Mouse (Mus musculus): ENCODE results near the gene Prr36. TPM values are rescaled to one million over a fixed set of nuclear protein-coding genes. Genes with fewer than 3 reads are reported as not detected.

The Prr36 gene
- 30.6 and 34.6 TPM in 2 replicates for polyA plus RNA-seq (2014; fragmentation: Nextera tagmentation; extraction: Ambion mirVana)

DNA sequence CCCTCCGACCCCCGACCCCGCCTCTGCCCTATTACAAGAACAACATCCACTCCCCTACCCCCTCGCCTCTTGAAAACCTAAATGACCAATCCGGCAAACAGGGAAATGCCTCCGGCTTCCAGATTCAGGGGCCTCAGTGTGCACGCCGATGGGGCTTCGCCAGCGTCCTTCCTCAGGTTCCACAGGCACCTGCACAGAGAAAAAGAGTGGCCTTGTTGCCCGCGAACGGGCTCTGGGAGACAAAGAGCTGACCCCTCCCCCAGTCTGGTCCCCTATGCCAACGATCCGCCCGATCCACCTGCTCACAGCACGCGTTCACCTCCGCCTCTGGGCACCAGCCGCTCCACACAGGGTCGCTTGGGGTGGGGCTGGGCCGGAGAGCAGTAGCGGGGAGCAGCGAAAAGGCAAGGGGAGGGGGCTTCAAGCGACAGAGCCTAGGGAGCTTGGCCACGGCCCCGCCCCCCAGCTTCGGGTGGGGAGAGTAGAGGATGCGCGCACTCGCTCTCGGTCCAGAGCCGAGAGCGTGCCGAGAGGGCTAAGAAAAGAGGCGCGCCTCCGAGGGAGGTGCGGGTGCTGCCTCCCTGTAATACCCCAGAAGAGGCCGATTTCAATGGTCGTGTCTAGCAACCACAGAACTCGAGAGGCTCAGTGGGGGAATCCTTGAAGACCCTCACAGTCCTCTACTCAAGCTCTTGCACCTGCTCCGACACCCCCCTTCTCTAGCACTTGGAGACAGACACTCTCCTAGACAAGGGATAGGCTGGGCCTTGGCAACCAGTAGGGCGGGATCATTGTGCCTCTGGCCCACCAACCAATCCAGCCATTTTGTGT, at the start of gene Prr36:
Prr36 (minus strand) TSS at position 669 of the 831 bp plus-strand sequence.
- H3K27me3 ChIP-seq (ENCODE audit: control insufficient read depth, insufficient read depth, low read length): peaks cover 15% of the 10 kb centered on the region
- DNase-seq (ENCODE audit: low spot score) (peak; percentile 83), ATAC-seq (ENCODE audit: insufficient read depth, low FRiP score, low TSS enrichment) (peak; percentile 89)
- no peaks in the 10 kb centered on the region for H3K36me3 ChIP-seq (ENCODE audit: control insufficient read depth, insufficient read depth, low read length)
- H3K27ac ChIP-seq (ENCODE audit: low read depth, low read length): peak within 1 kb of the TSS; percentile 58
- peak within 1 kb of the TSS; percentile 66 for H3K4me3 ChIP-seq (ENCODE audit: low read depth, low read length)
- H3K4me1 ChIP-seq (ENCODE audit: control insufficient read depth, insufficient read depth, low read length): peaks cover 21% of the 10 kb centered on the region
- H3K4me2 ChIP-seq (ENCODE audit: low read depth): peak within 1 kb of the TSS; percentile 64
- H3K9ac ChIP-seq (ENCODE audit: low read length): peak within 1 kb of the TSS; percentile 90
- WGBS: 1% methylated on average over 39 of the region's 44 CpGs
- no peaks in the 10 kb centered on the region for H3K9me3 ChIP-seq (ENCODE audit: control insufficient read depth, low read length)

DNA sequence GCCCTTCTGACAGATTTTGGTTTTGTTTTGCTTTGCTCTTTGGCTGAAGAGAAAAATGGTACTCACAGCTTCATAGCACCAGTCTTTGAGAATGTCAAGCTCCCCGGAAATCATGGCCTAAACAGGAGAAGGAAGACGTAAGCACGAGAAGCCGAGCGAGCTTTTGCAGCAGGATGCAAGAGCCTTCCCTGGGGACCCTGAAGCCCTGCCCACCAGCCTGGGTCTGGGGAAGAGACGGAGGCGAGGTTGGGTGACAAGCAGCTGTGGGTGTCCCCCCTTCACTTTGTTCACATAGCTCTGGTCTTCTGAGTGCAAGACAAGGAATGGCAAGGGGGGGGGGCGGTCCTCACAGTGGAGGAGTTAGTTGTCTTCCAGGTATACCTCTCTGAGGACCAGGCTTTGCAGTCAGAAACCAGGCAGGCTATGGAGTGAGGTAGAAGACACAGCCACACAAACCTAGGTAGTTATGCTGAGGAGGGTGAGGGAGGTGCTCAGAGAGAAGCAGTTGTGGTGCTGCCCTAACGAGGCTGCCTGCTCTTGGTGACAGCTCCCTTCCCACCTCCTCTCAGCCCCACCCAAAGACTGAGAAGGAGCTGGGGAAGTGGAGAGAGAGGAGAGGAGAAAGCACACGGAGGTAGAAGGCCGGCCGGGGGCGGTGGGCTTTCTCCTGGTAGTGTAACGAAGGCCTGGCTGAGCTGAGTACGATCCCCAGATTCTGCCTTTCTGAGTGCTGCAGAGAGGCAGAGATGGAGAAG, 48.1 kb upstream of the Prr36 start:
- no peaks in the 10 kb centered on the region for H3K4me1 ChIP-seq (ENCODE audit: control insufficient read depth, insufficient read depth, low read length)
- no peak overlapping the region for H3K9ac ChIP-seq (ENCODE audit: low read length)
- H3K27me3 ChIP-seq (ENCODE audit: control insufficient read depth, insufficient read depth, low read length): no peaks in the 10 kb centered on the region
- no peaks in the 10 kb centered on the region for H3K9me3 ChIP-seq (ENCODE audit: control insufficient read depth, low read length)
- ATAC-seq (ENCODE audit: insufficient read depth, low FRiP score, low TSS enrichment) (no peak), DNase-seq (ENCODE audit: low spot score) (no peak)
- H3K27ac ChIP-seq (ENCODE audit: low read depth, low read length): no peak overlapping the region
- no peak overlapping the region for H3K4me3 ChIP-seq (ENCODE audit: low read depth, low read length)
- WGBS: 90% methylated on average over 15 of the region's 15 CpGs
- peaks cover 20% of the 10 kb centered on the region for H3K36me3 ChIP-seq (ENCODE audit: control insufficient read depth, insufficient read depth, low read length)
- H3K4me2 ChIP-seq (ENCODE audit: low read depth): no peak overlapping the region

DNA sequence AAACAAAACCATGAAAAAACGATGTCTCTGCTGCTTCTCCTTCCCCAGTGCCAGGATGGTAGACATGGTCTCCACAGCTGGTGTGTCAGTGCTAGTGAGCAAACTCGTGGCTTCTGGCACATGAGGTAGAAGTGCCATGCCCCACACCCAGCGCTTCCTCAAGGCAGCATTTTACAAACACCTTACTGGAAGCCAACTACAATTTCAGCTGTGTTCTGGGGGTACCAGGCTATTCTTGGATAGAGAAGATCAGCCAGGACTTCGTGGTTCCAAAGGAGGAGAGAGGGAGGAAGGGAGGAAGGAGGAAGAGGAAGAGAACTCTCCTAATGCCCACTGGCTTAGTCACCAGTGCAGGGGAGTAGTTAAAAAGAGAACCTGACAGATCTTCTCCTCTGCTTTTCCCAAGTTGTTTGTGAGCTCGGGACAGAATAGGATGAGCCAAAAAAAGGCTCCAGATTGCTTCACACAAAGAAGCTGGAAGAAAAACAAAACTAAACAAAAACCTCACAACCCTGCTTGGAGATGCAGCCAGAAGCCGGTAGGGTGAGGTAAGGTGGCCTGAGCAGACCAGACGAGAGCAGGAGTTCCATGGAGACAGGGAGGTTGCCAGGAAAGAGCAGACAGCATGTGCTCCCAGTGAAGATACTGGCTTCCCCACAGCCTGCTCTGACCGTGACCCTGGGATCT, 46.0 kb upstream of the Prr36 start:
- H3K4me3 ChIP-seq (ENCODE audit: low read depth, low read length): no peak overlapping the region
- no peaks in the 10 kb centered on the region for H3K27me3 ChIP-seq (ENCODE audit: control insufficient read depth, insufficient read depth, low read length)
- no peaks in the 10 kb centered on the region for H3K9me3 ChIP-seq (ENCODE audit: control insufficient read depth, low read length)
- peaks cover 17% of the 10 kb centered on the region for H3K36me3 ChIP-seq (ENCODE audit: control insufficient read depth, insufficient read depth, low read length)
- ATAC-seq (ENCODE audit: insufficient read depth, low FRiP score, low TSS enrichment): no peak
- no peak for DNase-seq (ENCODE audit: low spot score)
- no peak overlapping the region for H3K9ac ChIP-seq (ENCODE audit: low read length)
- 94% methylated on average over 8 of the region's 8 CpGs for WGBS
- peaks cover 6% of the 10 kb centered on the region for H3K4me1 ChIP-seq (ENCODE audit: control insufficient read depth, insufficient read depth, low read length)
- no peak overlapping the region for H3K27ac ChIP-seq (ENCODE audit: low read depth, low read length)
- no peak overlapping the region for H3K4me2 ChIP-seq (ENCODE audit: low read depth)

DNA sequence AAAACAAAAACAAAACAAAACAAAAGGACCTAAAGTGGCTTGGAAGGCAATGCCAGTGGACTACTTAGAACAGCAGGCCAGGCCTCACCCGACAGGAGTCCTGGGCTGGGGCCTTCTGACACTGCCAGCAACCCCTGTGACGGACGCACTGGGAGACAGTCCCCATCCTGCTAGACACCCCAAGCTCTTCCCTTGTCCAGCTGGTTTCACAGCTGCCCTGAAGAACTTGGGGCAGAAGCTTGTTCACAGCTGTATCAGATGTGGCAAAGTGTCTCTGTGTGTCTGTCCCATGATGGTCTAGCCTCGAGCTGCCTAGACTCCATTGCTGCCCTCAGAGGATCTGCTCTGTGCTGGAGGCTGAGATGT, 42.5 kb upstream of the Prr36 start:
- H3K4me1 ChIP-seq (ENCODE audit: control insufficient read depth, insufficient read depth, low read length): peaks cover 16% of the 10 kb centered on the region
- no peak for DNase-seq (ENCODE audit: low spot score)
- no peaks in the 10 kb centered on the region for H3K27me3 ChIP-seq (ENCODE audit: control insufficient read depth, insufficient read depth, low read length)
- peak overlapping the region; percentile 97 for H3K9ac ChIP-seq (ENCODE audit: low read length)
- whole genome bisulfite sequencing: 87% methylated on average over 4 of the region's 4 CpGs
- no peak overlapping the region for H3K27ac ChIP-seq (ENCODE audit: low read depth, low read length)
- H3K9me3 ChIP-seq (ENCODE audit: control insufficient read depth, low read length): no peaks in the 10 kb centered on the region
- ATAC-seq (ENCODE audit: insufficient read depth, low FRiP score, low TSS enrichment): no peak
- H3K4me2 ChIP-seq (ENCODE audit: low read depth): no peak overlapping the region
- H3K36me3 ChIP-seq (ENCODE audit: control insufficient read depth, insufficient read depth, low read length): peaks cover 5% of the 10 kb centered on the region
- H3K4me3 ChIP-seq (ENCODE audit: low read depth, low read length): no peak overlapping the region

DNA sequence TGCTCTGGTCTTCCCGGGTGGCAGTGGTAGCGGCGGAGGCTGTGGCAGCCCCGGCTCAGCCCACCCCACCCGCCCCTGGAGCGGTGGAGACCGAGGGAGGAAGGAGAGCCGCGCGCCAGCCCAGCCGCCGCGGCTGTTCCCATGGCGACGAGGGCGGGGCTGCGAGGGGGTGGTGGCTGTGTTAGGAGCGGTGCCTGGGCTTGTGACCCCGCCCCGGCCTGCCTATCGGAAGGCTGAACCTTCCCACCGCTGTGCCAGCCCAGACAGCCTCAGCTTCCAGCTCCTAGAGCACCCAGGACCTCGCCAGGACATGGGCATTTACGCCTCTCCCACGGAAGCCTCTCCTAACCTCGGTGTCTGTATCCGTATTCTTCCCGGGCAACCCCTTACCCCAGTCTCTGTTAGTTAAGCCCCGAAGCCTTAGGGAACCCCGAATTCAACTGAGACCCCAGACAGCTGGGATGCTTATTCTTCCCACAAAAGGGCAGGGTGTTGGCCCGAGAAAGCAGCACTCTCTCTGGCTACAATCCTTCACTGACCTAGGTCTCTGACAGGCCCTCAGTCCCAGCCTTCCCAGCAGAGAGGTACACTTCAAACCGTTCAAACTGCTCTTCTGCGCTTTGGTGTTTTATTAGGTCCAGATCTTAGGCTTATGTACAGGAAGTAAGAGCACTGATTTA, 42.0 kb upstream of the Prr36 start, which contains the start of gene Ctxn1:
Ctxn1 (minus strand) TSS at position 150 of the 680 bp plus-strand sequence.
- H3K9ac ChIP-seq (ENCODE audit: low read length): peak within 1 kb of the TSS; percentile 97
- DNase-seq (ENCODE audit: low spot score) (peak; percentile 97), ATAC-seq (ENCODE audit: insufficient read depth, low FRiP score, low TSS enrichment) (peak; percentile 89)
- H3K4me2 ChIP-seq (ENCODE audit: low read depth): peak within 1 kb of the TSS; percentile 72
- peak within 1 kb of the TSS; percentile 93 for H3K27ac ChIP-seq (ENCODE audit: low read depth, low read length)
- no peaks in the 10 kb centered on the region for H3K9me3 ChIP-seq (ENCODE audit: control insufficient read depth, low read length)
- peaks cover 16% of the 10 kb centered on the region for H3K4me1 ChIP-seq (ENCODE audit: control insufficient read depth, insufficient read depth, low read length)
- peaks cover 5% of the 10 kb centered on the region for H3K36me3 ChIP-seq (ENCODE audit: control insufficient read depth, insufficient read depth, low read length)
- WGBS: 7% methylated on average over 33 of the region's 33 CpGs
- H3K4me3 ChIP-seq (ENCODE audit: low read depth, low read length): peak within 1 kb of the TSS; percentile 91
- H3K27me3 ChIP-seq (ENCODE audit: control insufficient read depth, insufficient read depth, low read length): no peaks in the 10 kb centered on the region

DNA sequence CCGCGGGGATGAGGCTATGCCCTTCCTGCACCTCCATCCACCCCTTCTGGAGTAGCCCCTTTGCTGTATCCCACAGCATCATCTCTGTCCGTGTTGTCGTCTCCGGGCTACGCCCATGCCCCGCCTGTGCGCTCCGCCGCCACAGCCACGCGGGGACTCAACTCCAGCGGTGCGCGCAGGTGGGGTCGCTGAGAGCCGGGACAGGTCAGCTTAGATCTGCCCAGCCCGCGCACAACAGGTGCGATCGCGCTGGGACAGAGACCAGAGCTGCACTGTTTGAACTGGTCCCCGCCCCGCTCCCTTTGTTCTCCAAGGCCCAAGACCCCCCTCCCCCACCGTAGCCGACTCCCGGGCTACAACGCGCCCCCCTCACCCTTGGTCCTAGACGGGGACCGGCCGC, 41.4 kb upstream of the Prr36 start:
- H3K9ac ChIP-seq (ENCODE audit: low read length): peak overlapping the region; percentile 97

DNA sequence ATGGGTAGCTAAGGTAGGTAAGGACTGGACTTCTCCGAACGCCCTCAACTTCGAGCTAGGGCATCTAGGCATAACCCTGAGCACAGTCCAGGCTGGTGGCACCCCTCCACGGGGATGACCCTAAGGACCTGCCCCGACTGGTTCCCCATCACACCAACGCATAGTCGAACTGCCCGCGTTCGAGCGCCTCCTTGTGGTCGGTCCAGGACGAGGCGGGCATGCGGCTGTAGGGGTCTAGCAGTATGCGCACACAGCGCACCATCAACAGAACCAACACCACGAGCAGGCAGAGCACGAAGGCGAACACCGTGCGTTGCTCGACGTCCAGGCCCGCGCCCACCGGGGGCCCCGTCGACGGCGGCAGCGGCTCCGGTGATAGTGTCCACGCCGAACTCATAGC, 41.0 kb upstream of the Prr36 start:
- Histone ChIP-seq H3K4me2 (ENCODE audit: low read depth) (peak overlapping the region; percentile 72), H3K27ac (ENCODE audit: low read depth, low read length) (peak overlapping the region; percentile 93), H3K27me3 (ENCODE audit: control insufficient read depth, insufficient read depth, low read length) (no peaks in the 10 kb centered on the region), H3K36me3 (ENCODE audit: control insufficient read depth, insufficient read depth, low read length) (peaks cover 5% of the 10 kb centered on the region), H3K4me3 (ENCODE audit: low read depth, low read length) (peak overlapping the region; percentile 91), H3K9me3 (ENCODE audit: control insufficient read depth, low read length) (no peaks in the 10 kb centered on the region), H3K4me1 (ENCODE audit: control insufficient read depth, insufficient read depth, low read length) (peaks cover 22% of the 10 kb centered on the region), H3K9ac (ENCODE audit: low read length) (peak overlapping the region; percentile 97)
- ATAC-seq (ENCODE audit: insufficient read depth, low FRiP score, low TSS enrichment): peak; percentile 79
- DNase-seq (ENCODE audit: low spot score): peak; percentile 89
- WGBS: 2% methylated on average over 35 of the region's 35 CpGs

More for the DNA sequence above, 41.4 kb upstream of the Prr36 start:
- Histone ChIP-seq H3K9me3 (ENCODE audit: control insufficient read depth, low read length) (no peaks in the 10 kb centered on the region), H3K4me3 (ENCODE audit: low read depth, low read length) (peak overlapping the region; percentile 91), H3K36me3 (ENCODE audit: control insufficient read depth, insufficient read depth, low read length) (peaks cover 5% of the 10 kb centered on the region), H3K4me1 (ENCODE audit: control insufficient read depth, insufficient read depth, low read length) (peaks cover 19% of the 10 kb centered on the region), H3K4me2 (ENCODE audit: low read depth) (peak overlapping the region; percentile 72), H3K27me3 (ENCODE audit: control insufficient read depth, insufficient read depth, low read length) (no peaks in the 10 kb centered on the region), H3K27ac (ENCODE audit: low read depth, low read length) (peak overlapping the region; percentile 93)
- DNase-seq (ENCODE audit: low spot score) (no peak), ATAC-seq (ENCODE audit: insufficient read depth, low FRiP score, low TSS enrichment) (peak; percentile 71)
- under 1% methylated on average over 30 of the region's 32 CpGs for WGBS

DNA sequence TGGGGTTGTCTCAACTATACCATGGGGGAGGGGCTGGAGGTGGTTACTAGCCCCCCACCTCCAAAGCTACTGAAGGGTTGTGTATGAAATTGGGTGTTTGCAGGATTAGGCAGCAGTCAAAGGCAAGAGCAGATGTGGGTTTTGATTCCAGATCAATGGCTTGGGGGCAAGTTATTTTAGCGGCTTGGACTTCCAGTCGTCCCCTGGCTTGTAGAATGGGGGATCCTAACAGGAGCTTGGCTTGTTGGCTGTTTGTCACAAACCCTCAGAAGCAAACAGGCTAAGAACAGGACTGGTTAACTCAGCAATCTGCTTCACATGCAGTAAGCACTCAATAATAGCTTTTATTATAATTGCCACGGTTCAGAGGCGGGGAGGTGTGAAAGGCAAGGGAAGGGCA, 40.1 kb upstream of the Prr36 start:
- Histone ChIP-seq H3K4me1 (ENCODE audit: control insufficient read depth, insufficient read depth, low read length) (peaks cover 22% of the 10 kb centered on the region), H3K27ac (ENCODE audit: low read depth, low read length) (no peak overlapping the region), H3K36me3 (ENCODE audit: control insufficient read depth, insufficient read depth, low read length) (peaks cover 5% of the 10 kb centered on the region), H3K9me3 (ENCODE audit: control insufficient read depth, low read length) (no peaks in the 10 kb centered on the region), H3K27me3 (ENCODE audit: control insufficient read depth, insufficient read depth, low read length) (no peaks in the 10 kb centered on the region), H3K9ac (ENCODE audit: low read length) (peak overlapping the region; percentile 97), H3K4me3 (ENCODE audit: low read depth, low read length) (0 out of 2 replicates have a peak overlapping the region, but pooled peaks have one; percentile 3), H3K4me2 (ENCODE audit: low read depth) (peak overlapping the region; percentile 72)
- WGBS: 78% methylated on average over 4 of the region's 4 CpGs
- ATAC-seq (ENCODE audit: insufficient read depth, low FRiP score, low TSS enrichment): no peak
- no peak for DNase-seq (ENCODE audit: low spot score)

Measured in neural tube, embryonic 11.5 days (tissue).